Mouse (Mus musculus) R1 (cell line): ENCODE measurements around the gene Gjb2.

Experiments used
- DNase-seq: peaks from one replicate; pipeline ENCODE4 v3.0.0-alpha.2; 2018; ENCODE audit warnings: low read depth, low spot score

Gjb2 gene

GRCm38 (mm10) chr14:57069906-57070305 lies 34.6 kb downstream of the Gjb2 start:
- peak; percentile 72 for DNase-seq

- no peak for DNase-seq
Measured at GRCm38 (mm10) chr14:57066053-57066452, 38.4 kb downstream of the Gjb2 start.

GRCm38 (mm10) chr14:57060052-57060451 lies 44.5 kb downstream of the Gjb2 start:
- peak; percentile 84 for DNase-seq

GRCm38 (mm10) chr14:57057563-57058321 lies 46.8 kb downstream of the Gjb2 start, which contains the start of gene Gja3:
Gene Gja3 (minus strand): TSS chr14:57058100.
- DNase-seq, result peak; percentile 80

- no peak for DNase-seq
Measured at GRCm38 (mm10) chr14:57057204-57057562, 47.3 kb downstream of the Gjb2 start.

- DNase-seq, result no peak
Measured at GRCm38 (mm10) chr14:57052713-57053112, 51.8 kb downstream of the Gjb2 start.
